Mouse (Mus musculus) MEL (cell line): Measurements from ENCODE around the gene Nucks1.

ENCODE experiments used
- CHD1 ChIP-seq: IDR thresholded peaks from 2 replicates; pipeline ENCODE4 v1.6.1; 2012; ENCODE audit warnings: low read depth, mild to moderate bottlenecking, inconsistent platforms, low read length, improper control_type of control experiment
- CTCF ChIP-seq, 3 experiments: IDR thresholded peaks in 2 of 3; conservative IDR thresholded peaks in 1 of 3; 2 replicates each; pipeline ENCODE4 v1.5.1; 2011 to 2012; ENCODE audit warnings: low read length in 3 of 3, low read depth in 2 of 3, mild to moderate bottlenecking in 2 of 3, improper control_type of control experiment in 1 of 3, inconsistent platforms in 1 of 3, mixed read lengths in 1 of 3, moderate library complexity in 1 of 3; ENCODE audit not compliant: control insufficient read depth in 1 of 3, insufficient read depth in 1 of 3, poor library complexity in 1 of 3, severe bottlenecking in 1 of 3
- EP300 ChIP-seq, 2 experiments: IDR thresholded peaks; 2 replicates each; pipeline ENCODE4 v1.6.1; 2011; ENCODE audit warnings: improper control_type of control experiment in 2 of 2, low read length in 2 of 2, low read depth in 1 of 2, mild to moderate bottlenecking in 1 of 2
- MAFK ChIP-seq: IDR thresholded peaks from 2 replicates; pipeline ENCODE4 v1.6.1; 2011; ENCODE audit warnings: low read depth, mild to moderate bottlenecking, low read length, improper control_type of control experiment, borderline replicate concordance
- POLR2A ChIP-seq, 2 experiments: IDR thresholded peaks; 2 replicates each; pipeline ENCODE4 v1.6.1; 2011 to 2012; ENCODE audit warnings: low read length in 2 of 2, mild to moderate bottlenecking in 2 of 2, control low read depth in 1 of 2, improper control_type of control experiment in 1 of 2, low read depth in 1 of 2, moderate library complexity in 1 of 2; ENCODE audit not compliant: control insufficient read depth in 1 of 2, insufficient read depth in 1 of 2, poor library complexity in 1 of 2
- POLR2AphosphoS5 ChIP-seq: IDR thresholded peaks from 2 replicates; pipeline ENCODE4 v1.6.1; 2012; ENCODE audit warnings: low read depth, borderline replicate concordance, mild to moderate bottlenecking, inconsistent platforms, low read length, moderate library complexity, mixed read lengths
- TBP ChIP-seq: IDR thresholded peaks from 2 replicates; pipeline ENCODE4 v1.8.0; 2011; ENCODE audit warnings: low read depth, low read length, improper control_type of control experiment

DNA sequence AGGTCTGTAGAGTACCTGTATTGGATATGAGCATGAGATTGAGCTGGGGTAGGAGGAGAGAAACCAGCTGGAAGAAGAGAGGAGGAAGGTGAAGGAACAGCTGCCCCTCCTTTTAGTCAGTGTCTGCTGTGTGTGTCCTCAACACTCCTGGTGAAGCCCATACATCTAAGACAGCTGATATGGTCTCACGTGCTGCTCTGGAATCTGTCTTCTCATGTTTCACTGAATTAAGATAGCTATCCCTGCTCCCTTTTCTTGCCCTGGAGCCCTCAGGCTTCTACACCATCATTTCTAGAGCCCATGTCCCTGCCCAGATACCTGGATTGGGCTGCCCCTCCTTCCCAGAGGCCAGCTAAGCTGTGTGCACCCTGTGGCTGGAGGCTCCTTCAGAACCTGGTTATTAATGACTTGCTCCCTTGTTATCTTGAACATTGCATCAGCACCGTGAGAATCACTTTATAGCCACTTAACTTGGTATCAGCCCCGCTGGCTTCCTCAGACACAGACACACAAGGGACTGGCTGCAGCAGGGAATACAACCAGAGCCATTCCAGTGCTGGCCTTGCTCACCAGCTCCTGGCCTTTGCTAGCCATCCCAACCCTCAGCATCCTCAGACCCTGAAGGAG lies 44.9 kb downstream of the Nucks1 start:
- TF ChIP-seq CTCF (IDR thresholded peaks at IDR 0.05 in 2 of 3, conservative IDR thresholded peaks at IDR 0.05 in 1 of 3; ENCODE audit: control insufficient read depth in 1 of 3, insufficient read depth in 1 of 3, low read depth in 2 of 3, low read length in 3 of 3, poor library complexity in 1 of 3, severe bottlenecking in 1 of 3) (no peak), CHD1 (no peak), MAFK (no peak), POLR2A (IDR thresholded peaks at IDR 0.05; ENCODE audit: control insufficient read depth in 1 of 2, insufficient read depth in 1 of 2, low read depth in 1 of 2, low read length in 2 of 2, poor library complexity in 1 of 2) (no peak; a peak in 1 of 4 replicates), EP300 (IDR thresholded peaks at IDR 0.05; ENCODE audit: low read depth in 1 of 2, low read length in 2 of 2) (peak; percentile 9 to 44; a peak in 1 of 4 replicates), POLR2AphosphoS5 (no peak), TBP (peak; percentile 46; the same call in 1 of the 2 replicates)
